Mouse (Mus musculus) CH12.LX (cell line): ENCODE results near the gene Dop1a.

Experiments used
- CTCF ChIP-seq, 2 experiments: IDR thresholded peaks in 1 of 2; conservative IDR thresholded peaks in 1 of 2; 2 replicates each; pipeline ENCODE4 v1.5.1; 2011 to 2012; ENCODE audit warnings: low read depth in 2 of 2, low read length in 2 of 2, improper control_type of control experiment in 1 of 2, inconsistent platforms in 1 of 2, mild to moderate bottlenecking in 1 of 2, moderate library complexity in 1 of 2
- EP300 ChIP-seq: IDR thresholded peaks from 2 replicates; pipeline ENCODE4 v1.6.1; 2011; ENCODE audit warnings: low read length, improper control_type of control experiment
- IRF4 ChIP-seq: IDR thresholded peaks from 2 replicates; pipeline ENCODE4 v1.6.1; 2014; ENCODE audit warnings: low read depth, mild to moderate bottlenecking, inconsistent platforms, low read length, improper control_type of control experiment
- MXI1 ChIP-seq: IDR thresholded peaks from 2 replicates; pipeline ENCODE4 v1.6.1; 2011; ENCODE audit warnings: mild to moderate bottlenecking, low read depth, low read length, improper control_type of control experiment
- TCF12 ChIP-seq: IDR thresholded peaks from 2 replicates; pipeline ENCODE4 v1.6.1; 2014; ENCODE audit warnings: low read depth, mild to moderate bottlenecking, inconsistent platforms, low read length, improper control_type of control experiment
- ZMIZ1 ChIP-seq: IDR thresholded peaks from 2 replicates; pipeline ENCODE4 v1.6.1; 2012; ENCODE audit warnings: low read depth, mild to moderate bottlenecking, inconsistent platforms, low read length, improper control_type of control experiment

GRCm38 (mm10) chr9:86438337-86439009 is 28.5 kb upstream of the Dop1a start:
- TF ChIP-seq MXI1 (no peak), CTCF (conservative IDR thresholded peaks at IDR 0.05 in 1 of 2, IDR thresholded peaks at IDR 0.05 in 1 of 2; ENCODE audit: low read depth in 2 of 2, low read length in 2 of 2) (no peak), ZMIZ1 (no peak), TCF12 (no peak), IRF4 (no peak), EP300 (no peak)
